Mouse (Mus musculus) myocyte (in vitro differentiated cells): ENCODE measurements around the gene Olfr1205. TPM values are rescaled to one million over a fixed set of nuclear protein-coding genes. Genes with fewer than 3 reads are reported as not detected.

Source experiments
- H3K27me3 ChIP-seq: one replicate; pipeline ENCODE4 v1.6.1; 2011; ENCODE audit not compliant: control insufficient read depth, insufficient read depth, insufficient read length
- H3K36me3 ChIP-seq: one replicate; pipeline ENCODE4 v1.6.1; 2011; ENCODE audit not compliant: control insufficient read depth, insufficient read depth
- H3K4me2 ChIP-seq: one replicate; pipeline ENCODE4 v1.6.1; 2011; ENCODE audit warnings: low read depth, control low read depth
- H3K4me3 ChIP-seq: one replicate; pipeline ENCODE4 v1.5.1; 2011; ENCODE audit warnings: mild to moderate bottlenecking, control low read depth, moderate library complexity
- H3K79me2 ChIP-seq: one replicate; pipeline ENCODE4 v1.6.1; 2011; ENCODE audit not compliant: control insufficient read depth, insufficient read depth
- H3ac ChIP-seq: one replicate; pipeline ENCODE4 v1.6.1; 2011; ENCODE audit not compliant: control insufficient read depth, insufficient read length
- POLR2A ChIP-seq: IDR thresholded peaks from one replicate; pipeline ENCODE4 v1.6.1; 2011; ENCODE audit warnings: low read depth, mild to moderate bottlenecking, control low read depth, moderate library complexity; ENCODE audit not compliant: insufficient read length
- TCF3 ChIP-seq: IDR thresholded peaks from one replicate; pipeline ENCODE4 v1.6.1; 2011; ENCODE audit warnings: low read depth, control low read depth; ENCODE audit not compliant: insufficient read length
- USF1 ChIP-seq: IDR thresholded peaks from one replicate; pipeline ENCODE4 v1.6.1; 2011; ENCODE audit warnings: low read depth, mild to moderate bottlenecking, control low read depth, moderate library complexity
- polyA plus RNA-seq: library from polyadenylated mRNA; unstranded; fragments of >200 nt; fragmentation: generic; extraction: Trizol; gene quantifications from one replicate; pipeline ENCODE4 v1.2.1, GENCODE M21; 2012; ENCODE audit warnings: missing spikeins

Olfr1205 gene
- polyA plus RNA-seq, 1 experiment, result not detected

DNA sequence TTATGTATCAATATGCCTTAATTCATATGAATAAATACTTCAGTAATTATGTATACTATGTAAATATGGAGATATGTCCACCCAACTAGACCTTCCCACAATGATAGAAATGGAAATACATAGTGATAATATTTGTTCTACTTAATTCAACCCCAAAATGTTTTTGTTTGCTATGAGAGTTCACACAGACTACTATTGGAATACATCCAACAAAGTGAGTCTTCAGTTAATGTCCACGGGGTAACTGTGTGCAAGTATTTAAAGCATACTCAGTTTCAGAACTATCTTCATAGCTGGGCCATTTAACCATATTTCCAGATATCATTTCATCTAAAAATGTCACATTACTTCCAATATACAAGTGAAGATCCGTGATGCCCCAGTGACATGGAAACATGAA is 33.4 kb downstream of the Olfr1205 start, which contains the start of gene Olfr1206:
TSS of gene Olfr1206 (plus strand) at position 301 of the 400 bp plus-strand sequence.
- Histone ChIP-seq H3K79me2 (no peaks in the 10 kb centered on the region), H3K4me2 (no peak within 1 kb of the TSS), H3K27me3 (no peaks in the 10 kb centered on the region), H3K4me3 (no peak within 1 kb of the TSS), H3K36me3 (no peaks in the 10 kb centered on the region), H3ac (no peak within 1 kb of the TSS)
- TF ChIP-seq USF1 (no peak), POLR2A (no peak), TCF3 (no peak)

Other genes with a start within 250 kb of the Olfr1205 start
- not detected for gene Olfr1189, start 243.3 kb upstream of the Olfr1205 start, polyA plus RNA-seq
- gene Olfr1191-ps1, start 189.2 kb upstream of the Olfr1205 start, polyA plus RNA-seq, result not detected
- not detected for gene Olfr1192-ps1, start 181.2 kb upstream of the Olfr1205 start, polyA plus RNA-seq
- gene Olfr1193, start 154.1 kb upstream of the Olfr1205 start, polyA plus RNA-seq, result not detected
- not detected for gene Olfr1195, start 140.6 kb upstream of the Olfr1205 start, polyA plus RNA-seq
- gene Olfr1196, start 125.1 kb upstream of the Olfr1205 start, polyA plus RNA-seq, result not detected
- not detected for gene Olfr1197, start 97.4 kb upstream of the Olfr1205 start, polyA plus RNA-seq
- not detected for gene Olfr1198, start 78.4 kb upstream of the Olfr1205 start, polyA plus RNA-seq
- not detected for gene Olfr1199, start 69.3 kb upstream of the Olfr1205 start, polyA plus RNA-seq
- not detected for gene Olfr1200, start 59.2 kb upstream of the Olfr1205 start, polyA plus RNA-seq
- not detected for gene Olfr1201, start 36.7 kb upstream of the Olfr1205 start, polyA plus RNA-seq
- not detected for gene Olfr1202, start 15.2 kb upstream of the Olfr1205 start, polyA plus RNA-seq
- not detected for gene Olfr1204, start 19.6 kb downstream of the Olfr1205 start, polyA plus RNA-seq
- gene Olfr1206, start 33.5 kb downstream of the Olfr1205 start, polyA plus RNA-seq, result not detected
- not detected for gene Olfr1208, start 72.6 kb downstream of the Olfr1205 start, polyA plus RNA-seq
- not detected for gene Olfr1209, start 85.4 kb downstream of the Olfr1205 start, polyA plus RNA-seq
- not detected for gene Olfr1211, start 108.4 kb downstream of the Olfr1205 start, polyA plus RNA-seq
- not detected for gene Olfr1212, start 124.2 kb downstream of the Olfr1205 start, polyA plus RNA-seq
- not detected for gene Gm13762, start 150.5 kb downstream of the Olfr1205 start, polyA plus RNA-seq
- not detected for gene Olfr1214, start 162.9 kb downstream of the Olfr1205 start, polyA plus RNA-seq
- not detected for gene Olfr1215, start 177.2 kb downstream of the Olfr1205 start, polyA plus RNA-seq
- not detected for gene Olfr1216, start 188.6 kb downstream of the Olfr1205 start, polyA plus RNA-seq
- not detected for gene Olfr1217, start 202.3 kb downstream of the Olfr1205 start, polyA plus RNA-seq
- not detected for gene Olfr1218, start 231.4 kb downstream of the Olfr1205 start, polyA plus RNA-seq